Mouse (Mus musculus): ENCODE measurements around the gene Lrmda.
A peak's percentile ranks its signal among the peaks of the same experiment; 100 is the strongest.
"Not testable (repeated sequence)": the region's sequence is repeated elsewhere in the genome, so short reads cannot be mapped to it uniquely, and the experiment has no call there.

Gene Lrmda

GRCm38 (mm10) chr14:22586281-22586680, 566.8 kb downstream of the Lrmda start:
- DNase-seq (ENCODE audit: low read depth, low spot score), result peak; percentile 29

GRCm38 (mm10) chr14:22586796-22587195, 567.3 kb downstream of the Lrmda start:
- DNase-seq (ENCODE audit: low read depth, low spot score), result peak; percentile 44

- DNase-seq (ENCODE audit: low read depth, low spot score), result peak; percentile 84
These were observed 567.9 kb downstream of the Lrmda start for GRCm38 (mm10) chr14:22587285-22587957.

GRCm38 (mm10) chr14:22587958-22588296, 568.4 kb downstream of the Lrmda start:
- DNase-seq (ENCODE audit: low read depth, low spot score), result no peak

GRCm38 (mm10) chr14:22588394-22588793, 568.9 kb downstream of the Lrmda start:
- not testable (repeated sequence) for DNase-seq (ENCODE audit: low read depth, low spot score)

- no peak for DNase-seq (ENCODE audit: low read depth, low spot score)
These were observed 570.1 kb downstream of the Lrmda start for GRCm38 (mm10) chr14:22589503-22590215.

GRCm38 (mm10) chr14:22591186-22591585, 571.7 kb downstream of the Lrmda start:
- no peak for DNase-seq (ENCODE audit: low read depth, low spot score)

- DNase-seq (ENCODE audit: low read depth, low spot score), result peak; percentile 53
These were observed 578.0 kb downstream of the Lrmda start for GRCm38 (mm10) chr14:22597508-22597907.

GRCm38 (mm10) chr14:22598638-22599037, 579.1 kb downstream of the Lrmda start:
- no peak for DNase-seq (ENCODE audit: low read depth, low spot score)

- no peak for DNase-seq (ENCODE audit: low read depth, low spot score)
These were observed 580.7 kb downstream of the Lrmda start for GRCm38 (mm10) chr14:22600166-22600565.

GRCm38 (mm10) chr14:22602308-22602707, 582.8 kb downstream of the Lrmda start:
- no peak for DNase-seq (ENCODE audit: low read depth, low spot score)

GRCm38 (mm10) chr14:22608599-22608998, 589.1 kb downstream of the Lrmda start:
- no peak for DNase-seq (ENCODE audit: low read depth, low spot score)

- DNase-seq (ENCODE audit: low read depth, low spot score), result peak; percentile 63
These were observed 590.0 kb downstream of the Lrmda start for GRCm38 (mm10) chr14:22609261-22610245.

GRCm38 (mm10) chr14:22611011-22611410, 591.5 kb downstream of the Lrmda start:
- no peak for DNase-seq (ENCODE audit: low read depth, low spot score)

- DNase-seq (ENCODE audit: low read depth, low spot score), result no peak
These were observed 600.7 kb downstream of the Lrmda start for GRCm38 (mm10) chr14:22620191-22620590.

- peak; percentile 31 for DNase-seq (ENCODE audit: low read depth, low spot score)
These were observed 602.4 kb downstream of the Lrmda start for GRCm38 (mm10) chr14:22621941-22622340.

- DNase-seq (ENCODE audit: low read depth, low spot score), result peak; percentile 40
These were observed 607.8 kb downstream of the Lrmda start for GRCm38 (mm10) chr14:22627105-22627829.

- no peak for DNase-seq (ENCODE audit: low read depth, low spot score)
These were observed 610.9 kb downstream of the Lrmda start for GRCm38 (mm10) chr14:22630361-22630867.

GRCm38 (mm10) chr14:22633612-22634011, 614.1 kb downstream of the Lrmda start:
- DNase-seq (ENCODE audit: low read depth, low spot score), result no peak

- DNase-seq (ENCODE audit: low read depth, low spot score), result peak; percentile 13
These were observed 624.0 kb downstream of the Lrmda start for GRCm38 (mm10) chr14:22643494-22643893.

Data from 3T3-L1 (cell line).